Mouse (Mus musculus): ENCODE measurements around the gene Mcidas. TPM values are rescaled to one million over a fixed set of nuclear protein-coding genes. Genes with fewer than 3 reads are reported as not detected.
A peak's percentile ranks its signal among the peaks of the same experiment; 100 is the strongest.
"Not testable (repeated sequence)": the region's sequence is repeated elsewhere in the genome, so short reads cannot be mapped to it uniquely, and the experiment has no call there.

Mcidas gene
- polyA plus RNA-seq, 1 experiment from 2014 or later, result not detected

GRCm38 (mm10) chr13:112996407-112996806 lies 2.8 kb downstream of the Mcidas start:
- Histone ChIP-seq H3K27ac (ENCODE audit: low read depth) (no peak overlapping the region), H3K4me2 (ENCODE audit: low read length) (no peak overlapping the region), H3K4me1 (replicated peaks; ENCODE audit: control insufficient read depth, insufficient read depth, low read length) (peaks cover 20% of the 10 kb centered on the region; the same call in 1 of the 2 replicates), H3K36me3 (ENCODE audit: control insufficient read depth, insufficient read depth, low read length) (no peaks in the 10 kb centered on the region), H3K9me3 (ENCODE audit: control insufficient read depth, low read length) (no peaks in the 10 kb centered on the region), H3K27me3 (replicated peaks; ENCODE audit: control insufficient read depth, insufficient read depth, low read length) (peaks cover 86% of the 10 kb centered on the region), H3K4me3 (ENCODE audit: low read depth, low read length) (no peak overlapping the region), H3K9ac (ENCODE audit: low read length) (no peak overlapping the region)
- ATAC-seq (replicated peaks; ENCODE audit: low FRiP score, low TSS enrichment, low read depth), result no peak
- 50% methylated on average over 4 of the region's 4 CpGs for WGBS
- no peak for DNase-seq (ENCODE audit: low spot score)

GRCm38 (mm10) chr13:112997369-112997768 lies 3.7 kb downstream of the Mcidas start:
- H3K4me1 ChIP-seq (replicated peaks; ENCODE audit: control insufficient read depth, insufficient read depth, low read length), result peaks cover 20% of the 10 kb centered on the region; the same call in 1 of the 2 replicates
- no peaks in the 10 kb centered on the region for H3K36me3 ChIP-seq (ENCODE audit: control insufficient read depth, insufficient read depth, low read length)
- H3K9ac ChIP-seq (ENCODE audit: low read length), result no peak overlapping the region
- 73% methylated on average over 6 of the region's 6 CpGs for WGBS
- peaks cover 80% of the 10 kb centered on the region for H3K27me3 ChIP-seq (replicated peaks; ENCODE audit: control insufficient read depth, insufficient read depth, low read length)
- no peak overlapping the region for H3K27ac ChIP-seq (ENCODE audit: low read depth)
- ATAC-seq (replicated peaks; ENCODE audit: low FRiP score, low TSS enrichment, low read depth) (no peak), DNase-seq (ENCODE audit: low spot score) (no peak)
- no peaks in the 10 kb centered on the region for H3K9me3 ChIP-seq (ENCODE audit: control insufficient read depth, low read length)
- H3K4me3 ChIP-seq (ENCODE audit: low read depth, low read length), result no peak overlapping the region
- H3K4me2 ChIP-seq (ENCODE audit: low read length), result no peak overlapping the region

GRCm38 (mm10) chr13:112998427-112999201 lies 5.0 kb downstream of the Mcidas start:
- peak overlapping the region; percentile 94 for H3K4me2 ChIP-seq (ENCODE audit: low read length)
- ATAC-seq (replicated peaks; ENCODE audit: low FRiP score, low TSS enrichment, low read depth) (peak; percentile 33; the same call in 1 of the 2 replicates), DNase-seq (ENCODE audit: low spot score) (peak; percentile 79)
- H3K9me3 ChIP-seq (ENCODE audit: control insufficient read depth, low read length), result no peaks in the 10 kb centered on the region
- H3K36me3 ChIP-seq (ENCODE audit: control insufficient read depth, insufficient read depth, low read length), result no peaks in the 10 kb centered on the region
- H3K27ac ChIP-seq (ENCODE audit: low read depth), result no peak overlapping the region
- under 1% methylated on average over 46 of the region's 46 CpGs for WGBS
- H3K4me1 ChIP-seq (replicated peaks; ENCODE audit: control insufficient read depth, insufficient read depth, low read length), result peaks cover 17% of the 10 kb centered on the region; the same call in 1 of the 2 replicates
- H3K4me3 ChIP-seq (ENCODE audit: low read depth, low read length), result peak overlapping the region; percentile 36
- H3K27me3 ChIP-seq (replicated peaks; ENCODE audit: control insufficient read depth, insufficient read depth, low read length), result peaks cover 69% of the 10 kb centered on the region
- 0 out of 2 replicates have a peak overlapping the region, but pooled peaks have one; percentile 35 for H3K9ac ChIP-seq (ENCODE audit: low read length)

- DNase-seq (ENCODE audit: low spot score) (no peak), ATAC-seq (replicated peaks; ENCODE audit: low FRiP score, low TSS enrichment, low read depth) (no peak)
- WGBS, result 61% methylated on average over 3 of the region's 3 CpGs
- peaks cover 8% of the 10 kb centered on the region; the same call in 1 of the 2 replicates for H3K4me1 ChIP-seq (replicated peaks; ENCODE audit: control insufficient read depth, insufficient read depth, low read length)
- H3K36me3 ChIP-seq (ENCODE audit: control insufficient read depth, insufficient read depth, low read length), result no peaks in the 10 kb centered on the region
- H3K9ac ChIP-seq (ENCODE audit: low read length), result no peak overlapping the region
- peaks cover 54% of the 10 kb centered on the region for H3K27me3 ChIP-seq (replicated peaks; ENCODE audit: control insufficient read depth, insufficient read depth, low read length)
- H3K4me3 ChIP-seq (ENCODE audit: low read depth, low read length), result no peak overlapping the region
- H3K9me3 ChIP-seq (ENCODE audit: control insufficient read depth, low read length), result no peaks in the 10 kb centered on the region
- H3K27ac ChIP-seq (ENCODE audit: low read depth), result no peak overlapping the region
- H3K4me2 ChIP-seq (ENCODE audit: low read length), result no peak overlapping the region
Measured at GRCm38 (mm10) chr13:113000090-113000489, 6.4 kb downstream of the Mcidas start.

- peaks cover 48% of the 10 kb centered on the region for H3K27me3 ChIP-seq (replicated peaks; ENCODE audit: control insufficient read depth, insufficient read depth, low read length)
- H3K4me3 ChIP-seq (ENCODE audit: low read depth, low read length), result no peak overlapping the region
- H3K4me2 ChIP-seq (ENCODE audit: low read length), result no peak overlapping the region
- H3K36me3 ChIP-seq (ENCODE audit: control insufficient read depth, insufficient read depth, low read length), result no peaks in the 10 kb centered on the region
- H3K27ac ChIP-seq (ENCODE audit: low read depth), result no peak overlapping the region
- peaks cover 8% of the 10 kb centered on the region; the same call in 1 of the 2 replicates for H3K4me1 ChIP-seq (replicated peaks; ENCODE audit: control insufficient read depth, insufficient read depth, low read length)
- ATAC-seq (replicated peaks; ENCODE audit: low FRiP score, low TSS enrichment, low read depth), result peak; percentile 84
- WGBS, result 55% methylated on average over 9 of the region's 9 CpGs
- H3K9me3 ChIP-seq (ENCODE audit: control insufficient read depth, low read length), result no peaks in the 10 kb centered on the region
- no peak for DNase-seq (ENCODE audit: low spot score)
- no peak overlapping the region for H3K9ac ChIP-seq (ENCODE audit: low read length)
Measured at GRCm38 (mm10) chr13:113000576-113001318, 7.1 kb downstream of the Mcidas start.

GRCm38 (mm10) chr13:113012683-113013082 lies 19.0 kb downstream of the Mcidas start:
- DNase-seq (ENCODE audit: low spot score), result peak; percentile 41
- H3K36me3 ChIP-seq (ENCODE audit: control insufficient read depth, insufficient read depth, low read length), result no peaks in the 10 kb centered on the region
- no peak overlapping the region for H3K9ac ChIP-seq (ENCODE audit: low read length)
- no peak for ATAC-seq (replicated peaks; ENCODE audit: low FRiP score, low TSS enrichment, low read depth)
- peak overlapping the region; percentile 37; the same call in 1 of the 2 replicates for H3K4me2 ChIP-seq (ENCODE audit: low read length)
- WGBS, result 78% methylated on average over 6 of the region's 6 CpGs
- H3K27me3 ChIP-seq (replicated peaks; ENCODE audit: control insufficient read depth, insufficient read depth, low read length), result no peaks in the 10 kb centered on the region
- no peak overlapping the region for H3K4me3 ChIP-seq (ENCODE audit: low read depth, low read length)
- no peak overlapping the region for H3K27ac ChIP-seq (ENCODE audit: low read depth)
- no peaks in the 10 kb centered on the region for H3K9me3 ChIP-seq (ENCODE audit: control insufficient read depth, low read length)
- H3K4me1 ChIP-seq (replicated peaks; ENCODE audit: control insufficient read depth, insufficient read depth, low read length), result no peaks in the 10 kb centered on the region; the same call in 1 of the 2 replicates

GRCm38 (mm10) chr13:113013174-113013953 lies 19.7 kb downstream of the Mcidas start:
- DNase-seq (ENCODE audit: low spot score), result peak; percentile 54
- not testable (repeated sequence) for H3K9ac ChIP-seq (ENCODE audit: low read length); H3K27me3 ChIP-seq (replicated peaks; ENCODE audit: control insufficient read depth, insufficient read depth, low read length); ATAC-seq (replicated peaks; ENCODE audit: low FRiP score, low TSS enrichment, low read depth); H3K4me1 ChIP-seq (replicated peaks; ENCODE audit: control insufficient read depth, insufficient read depth, low read length); H3K36me3 ChIP-seq (ENCODE audit: control insufficient read depth, insufficient read depth, low read length); H3K9me3 ChIP-seq (ENCODE audit: control insufficient read depth, low read length); H3K27ac ChIP-seq (ENCODE audit: low read depth)
- Histone ChIP-seq H3K4me3 (ENCODE audit: low read depth, low read length) (peak overlapping the region; percentile 20; the same call in 1 of the 2 replicates), H3K4me2 (ENCODE audit: low read length) (peak overlapping the region; percentile 37)
- WGBS, result 33% methylated on average over 19 of the region's 20 CpGs

GRCm38 (mm10) chr13:113021521-113021920 lies 27.9 kb downstream of the Mcidas start:
- H3K27me3 ChIP-seq (replicated peaks; ENCODE audit: control insufficient read depth, insufficient read depth, low read length), result no peaks in the 10 kb centered on the region
- no peaks in the 10 kb centered on the region for H3K4me1 ChIP-seq (replicated peaks; ENCODE audit: control insufficient read depth, insufficient read depth, low read length)
- ATAC-seq (replicated peaks; ENCODE audit: low FRiP score, low TSS enrichment, low read depth) (no peak), DNase-seq (ENCODE audit: low spot score) (no peak)
- WGBS, result 87% methylated on average over 2 of the region's 2 CpGs
- H3K9me3 ChIP-seq (ENCODE audit: control insufficient read depth, low read length), result no peaks in the 10 kb centered on the region
- H3K36me3 ChIP-seq (ENCODE audit: control insufficient read depth, insufficient read depth, low read length), result no peaks in the 10 kb centered on the region
- H3K4me3 ChIP-seq (ENCODE audit: low read depth, low read length), result no peak overlapping the region
- no peak overlapping the region for H3K4me2 ChIP-seq (ENCODE audit: low read length)
- no peak overlapping the region for H3K27ac ChIP-seq (ENCODE audit: low read depth)
- no peak overlapping the region for H3K9ac ChIP-seq (ENCODE audit: low read length)

Data from intestine, embryonic 14.5 days (tissue).